Comparison of ENCODE assay signal across 10 mouse cellular contexts in genomic region chr1:57776671-57777281, GRCm38 (mm10). TPM values are rescaled to one million over a fixed set of nuclear protein-coding genes. Genes with fewer than 3 reads are reported as not detected.
A peak's percentile ranks its signal among the peaks of the same experiment; 100 is the strongest.
DNase-seq lines count a peak whose midpoint lies in the region; ATAC-seq and TF ChIP-seq lines count a peak whose summit lies in the region.
"Had no signal": no experiment of that assay in that cellular context is flagged by ENCODE, and none has a peak within 500 bp of the region (broad histone marks: within the 10 kb centered on the region; RNA-seq: fewer than 3 reads in every experiment).

No protein-coding gene starts in this region.

- H3K9me3 ChIP-seq in stomach, embryonic 14.5 days (ENCODE audit: control insufficient read depth, low read depth, low read length) = no peaks in the 10 kb centered on the region
- H3K9me3 ChIP-seq in stomach, postnatal 0 days (ENCODE audit: control insufficient read depth, low read length) = no peaks in the 10 kb centered on the region
- H3K9me3 ChIP-seq in embryonic facial prominence, embryonic 15.5 days (replicated peaks) = no peaks in the 10 kb centered on the region
- no peaks in the 10 kb centered on the region for H3K9me3 ChIP-seq in hindbrain, postnatal 0 days (ENCODE audit: low read length)
- no peaks in the 10 kb centered on the region for H3K9me3 ChIP-seq in stomach, embryonic 16.5 days (replicated peaks; ENCODE audit: control insufficient read depth, low read length)

- no peaks in the 10 kb centered on the region for H3K36me3 ChIP-seq in stomach, embryonic 14.5 days (ENCODE audit: control insufficient read depth, insufficient read depth, low read length)
- H3K36me3 ChIP-seq in stomach, postnatal 0 days (ENCODE audit: control insufficient read depth, insufficient read depth, low read length) = no peaks in the 10 kb centered on the region
- H3K36me3 ChIP-seq in embryonic facial prominence, embryonic 15.5 days = no peaks in the 10 kb centered on the region
- H3K36me3 ChIP-seq in hindbrain, postnatal 0 days (ENCODE audit: insufficient read depth, low read length) = no peaks in the 10 kb centered on the region
- H3K36me3 ChIP-seq in stomach, embryonic 16.5 days (ENCODE audit: control insufficient read depth, insufficient read depth, low read length) = no peaks in the 10 kb centered on the region

- no peak overlapping the region for H3K27ac ChIP-seq in stomach, embryonic 14.5 days (ENCODE audit: low read length)
- H3K27ac ChIP-seq in stomach, postnatal 0 days (replicated peaks) = no peak overlapping the region
- no peak overlapping the region for H3K27ac ChIP-seq in embryonic facial prominence, embryonic 15.5 days (replicated peaks)
- no peak overlapping the region for H3K27ac ChIP-seq in hindbrain, postnatal 0 days
- no peak overlapping the region for H3K27ac ChIP-seq in stomach, embryonic 16.5 days (ENCODE audit: low read length)

- no peak for TF ChIP-seq CTCF in stomach, postnatal 0 days (IDR thresholded peaks at IDR 0.05; ENCODE audit: low read depth)
- TF ChIP-seq CTCF in hindbrain, postnatal 0 days (IDR thresholded peaks at IDR 0.05; ENCODE audit: low read depth) = peak; percentile 38

- no peak overlapping the region for H3K9ac ChIP-seq in stomach, embryonic 14.5 days (replicated peaks; ENCODE audit: low read depth, low read length)
- no peak overlapping the region for H3K9ac ChIP-seq in stomach, postnatal 0 days (ENCODE audit: low read length)
- no peak overlapping the region for H3K9ac ChIP-seq in embryonic facial prominence, embryonic 15.5 days
- no peak overlapping the region for H3K9ac ChIP-seq in hindbrain, postnatal 0 days (replicated peaks; ENCODE audit: low read length)
- no peak overlapping the region for H3K9ac ChIP-seq in stomach, embryonic 16.5 days (ENCODE audit: low read length)

- DNase-seq in stomach, postnatal 0 days (ENCODE audit: low spot score) = no peak
- DNase-seq in hindbrain, postnatal 0 days (ENCODE audit: low spot score) = no peak
- no peak for DNase-seq in layer of hippocampus, adult 18-20 months (ENCODE audit: low spot score in 2 of 2)
- no peak for DNase-seq in spleen, postnatal 36 days (ENCODE audit: low spot score in 2 of 2)
- DNase-seq: heart, postnatal 14 days had no signal

- peaks cover 5% of the 10 kb centered on the region; the same call in 1 of the 2 replicates for H3K4me1 ChIP-seq in stomach, embryonic 14.5 days (ENCODE audit: control insufficient read depth, insufficient read depth, low read length)
- no peaks in the 10 kb centered on the region for H3K4me1 ChIP-seq in stomach, postnatal 0 days (replicated peaks; ENCODE audit: control insufficient read depth, insufficient read depth)
- peaks cover 28% of the 10 kb centered on the region for H3K4me1 ChIP-seq in embryonic facial prominence, embryonic 15.5 days
- H3K4me1 ChIP-seq in hindbrain, postnatal 0 days (ENCODE audit: insufficient read depth, low read length) = no peaks in the 10 kb centered on the region
- no peaks in the 10 kb centered on the region for H3K4me1 ChIP-seq in stomach, embryonic 16.5 days (ENCODE audit: control insufficient read depth, insufficient read depth, low read length)

- no peak for TF ChIP-seq EP300 in stomach, postnatal 0 days (optimal IDR thresholded peaks at IDR 0.05)

- H3K4me3 ChIP-seq in stomach, embryonic 14.5 days (ENCODE audit: low read depth, low read length) = no peak overlapping the region
- H3K4me3 ChIP-seq in stomach, postnatal 0 days (ENCODE audit: low read depth, low read length) = no peak overlapping the region
- H3K4me3 ChIP-seq in embryonic facial prominence, embryonic 15.5 days (replicated peaks) = peak overlapping the region; percentile 19; the same call in 1 of the 2 replicates
- 0 out of 2 replicates have a peak overlapping the region, but pooled peaks have one; percentile 1 for H3K4me3 ChIP-seq in hindbrain, postnatal 0 days (ENCODE audit: low read length)
- H3K4me3 ChIP-seq in stomach, embryonic 16.5 days (replicated peaks; ENCODE audit: low read length) = no peak overlapping the region

- no peaks in the 10 kb centered on the region for H3K27me3 ChIP-seq in stomach, embryonic 14.5 days (ENCODE audit: control insufficient read depth, insufficient read depth, low read length)
- no peaks in the 10 kb centered on the region for H3K27me3 ChIP-seq in stomach, postnatal 0 days (ENCODE audit: control insufficient read depth, insufficient read depth, low read length)
- H3K27me3 ChIP-seq in embryonic facial prominence, embryonic 15.5 days = no peaks in the 10 kb centered on the region
- H3K27me3 ChIP-seq in hindbrain, postnatal 0 days (ENCODE audit: insufficient read depth, low read length) = no peaks in the 10 kb centered on the region
- no peaks in the 10 kb centered on the region for H3K27me3 ChIP-seq in stomach, embryonic 16.5 days (ENCODE audit: control insufficient read depth, insufficient read depth, low read length)

- peak overlapping the region; percentile 76; the same call in 1 of the 2 replicates for H3K4me2 ChIP-seq in stomach, embryonic 14.5 days (replicated peaks; ENCODE audit: low read depth, low read length)
- H3K4me2 ChIP-seq in stomach, postnatal 0 days (replicated peaks; ENCODE audit: low read depth) = no peak overlapping the region
- H3K4me2 ChIP-seq in embryonic facial prominence, embryonic 15.5 days (replicated peaks) = peak overlapping the region; percentile 28
- H3K4me2 ChIP-seq in hindbrain, postnatal 0 days (ENCODE audit: low read depth, low read length) = peak overlapping the region; percentile 88
- peak overlapping the region; percentile 31 for H3K4me2 ChIP-seq in stomach, embryonic 16.5 days (ENCODE audit: low read depth, low read length)

- 59% methylated on average over 5 of the region's 5 CpGs for WGBS in stomach, embryonic 14.5 days
- 68% methylated on average over 5 of the region's 5 CpGs for WGBS in stomach, postnatal 0 days
- 49% methylated on average over 5 of the region's 5 CpGs for WGBS in embryonic facial prominence, embryonic 15.5 days
- WGBS in hindbrain, postnatal 0 days = 34% methylated on average over 5 of the region's 5 CpGs
- WGBS in stomach, embryonic 16.5 days = 66% methylated on average over 5 of the region's 5 CpGs

- ATAC-seq in stomach, embryonic 14.5 days (ENCODE audit: insufficient number of reproducible peaks, insufficient read depth, low FRiP score, low read depth) = no peak
- ATAC-seq in stomach, postnatal 0 days (ENCODE audit: low FRiP score, low TSS enrichment) = no peak
- no peak for ATAC-seq in embryonic facial prominence, embryonic 15.5 days (ENCODE audit: insufficient number of reproducible peaks, low FRiP score, low TSS enrichment, low read depth)
- ATAC-seq in hindbrain, postnatal 0 days = no peak
- ATAC-seq in stomach, embryonic 16.5 days (ENCODE audit: insufficient read depth, low FRiP score) = no peak
- no peak for ATAC-seq in megakaryocyte, adult 5-6 weeks (ENCODE audit: poor library complexity, severe bottlenecking)
- ATAC-seq: lung, postnatal 0 days had no signal

RNA-seq across cellular contexts. Expression of gene Spats2l, which starts 2.8 kb away (rescaled TPM):
- 130 and 132 TPM in 2 replicates for polyA plus RNA-seq in stomach, embryonic 14.5 days (2014; fragmentation: Nextera tagmentation; extraction: Ambion mirVana)
- polyA plus RNA-seq in stomach, postnatal 0 days (2015; fragmentation: Nextera tagmentation; extraction: Ambion mirVana) = 59.4 and 73.8 TPM in 2 replicates
- polyA plus RNA-seq in embryonic facial prominence, embryonic 15.5 days (2015; fragmentation: Nextera tagmentation; extraction: Ambion mirVana) = 156 and 157 TPM in 2 replicates
- total RNA-seq in hindbrain, postnatal 0 days (2014; rRNA removed) = 25.0 and 28.3 TPM in 2 replicates
- 67.2 and 69.2 TPM in 2 replicates for polyA plus RNA-seq in hindbrain, postnatal 0 days (2015; fragmentation: Nextera tagmentation; extraction: Ambion mirVana)
- 88.6 and 95.9 TPM in 2 replicates for polyA plus RNA-seq in stomach, embryonic 16.5 days (2015; fragmentation: Nextera tagmentation; extraction: Ambion mirVana)
- total RNA-seq in layer of hippocampus, adult 18-20 months (2021) = 10 to 100 TPM; 21.2 to 24.7 TPM
- total RNA-seq in megakaryocyte, adult 5-6 weeks (2015) = not detected in 2 replicates
- 0.08 TPM in 1 of 2 replicates, not detected in the other for total RNA-seq in megakaryocyte, adult 5-6 weeks (2017)

Comparison
In these comparisons a context has a peak if more than half of its experiments do, and no peak if none do; other contexts are left out.
1. H3K4me3 ChIP-seq: peak in embryonic facial prominence, embryonic 15.5 days (single experiment) and hindbrain, postnatal 0 days (single experiment); none in stomach, embryonic 14.5 days (single experiment), stomach, postnatal 0 days (single experiment) and stomach, embryonic 16.5 days (single experiment).